Mouse (Mus musculus): ENCODE measurements around the gene Wiz. TPM values are rescaled to one million over a fixed set of nuclear protein-coding genes. Genes with fewer than 3 reads are reported as not detected.

The Wiz gene
- polyA plus RNA-seq, 2 experiments = 36.0 to 63.8 TPM

- peaks cover 10% of the 10 kb centered on the region for H3K4me1 ChIP-seq (ENCODE audit: control insufficient read depth, insufficient read depth, low read length)
- peak; percentile 42; the same call in 1 of the 2 replicates for TF ChIP-seq POLR2A (IDR thresholded peaks at IDR 0.05; ENCODE audit: borderline replicate concordance, extremely low read depth, insufficient read depth, insufficient read length)
- DNase-seq (ENCODE audit: low spot score) (peak; percentile 99), ATAC-seq (ENCODE audit: low FRiP score, low read depth) (peak; percentile 95)
- peak within 1 kb of the TSS; percentile 89 for H3K9ac ChIP-seq (ENCODE audit: low read depth, low read length, severe bottlenecking)
- H3K36me3 ChIP-seq (ENCODE audit: control insufficient read depth, insufficient read depth, low read length) = peaks cover 41% of the 10 kb centered on the region
- peak within 1 kb of the TSS; percentile 93 for H3K27ac ChIP-seq (replicated peaks; ENCODE audit: low read depth, low read length)
- peak within 1 kb of the TSS; percentile 95 for H3K4me3 ChIP-seq (replicated peaks; ENCODE audit: low read length)
- H3K4me2 ChIP-seq (replicated peaks; ENCODE audit: low read depth, low read length, severe bottlenecking) = peak within 1 kb of the TSS; percentile 80
- H3K27me3 ChIP-seq (ENCODE audit: control insufficient read depth, insufficient read depth, low read length) = no peaks in the 10 kb centered on the region
- H3K9me3 ChIP-seq (ENCODE audit: control insufficient read depth, low read length) = no peaks in the 10 kb centered on the region
- under 1% methylated on average over 82 of the region's 83 CpGs for WGBS
These were observed 68.4 kb downstream of the Wiz start, which contains the start of gene Akap8 for GRCm38 (mm10) chr17:32320597-32321389. Gene Akap8 (minus strand): TSS chr17:32321238.

- H3K27me3 ChIP-seq (ENCODE audit: control insufficient read depth, insufficient read depth, low read length) = no peaks in the 10 kb centered on the region
- H3K27ac ChIP-seq (replicated peaks; ENCODE audit: low read depth, low read length) = peak overlapping the region; percentile 93
- no peaks in the 10 kb centered on the region for H3K9me3 ChIP-seq (ENCODE audit: control insufficient read depth, low read length)
- ATAC-seq (ENCODE audit: low FRiP score, low read depth) (no peak), DNase-seq (ENCODE audit: low spot score) (no peak)
- 0% methylated on average over 7 of the region's 7 CpGs for WGBS
- peak overlapping the region; percentile 89 for H3K9ac ChIP-seq (ENCODE audit: low read depth, low read length, severe bottlenecking)
- peaks cover 48% of the 10 kb centered on the region for H3K36me3 ChIP-seq (ENCODE audit: control insufficient read depth, insufficient read depth, low read length)
- TF ChIP-seq POLR2A (IDR thresholded peaks at IDR 0.05; ENCODE audit: borderline replicate concordance, extremely low read depth, insufficient read depth, insufficient read length) = no peak
- peaks cover 10% of the 10 kb centered on the region for H3K4me1 ChIP-seq (ENCODE audit: control insufficient read depth, insufficient read depth, low read length)
- peak overlapping the region; percentile 95 for H3K4me3 ChIP-seq (replicated peaks; ENCODE audit: low read length)
- peak overlapping the region; percentile 78 for H3K4me2 ChIP-seq (replicated peaks; ENCODE audit: low read depth, low read length, severe bottlenecking)
These were observed 69.3 kb downstream of the Wiz start for GRCm38 (mm10) chr17:32319950-32320349.

- Histone ChIP-seq H3K36me3 (ENCODE audit: control insufficient read depth, insufficient read depth, low read length) (peaks cover 58% of the 10 kb centered on the region), H3K27ac (replicated peaks; ENCODE audit: low read depth, low read length) (no peak overlapping the region), H3K4me3 (replicated peaks; ENCODE audit: low read length) (no peak overlapping the region), H3K4me2 (replicated peaks; ENCODE audit: low read depth, low read length, severe bottlenecking) (no peak overlapping the region), H3K9me3 (ENCODE audit: control insufficient read depth, low read length) (no peaks in the 10 kb centered on the region), H3K9ac (ENCODE audit: low read depth, low read length, severe bottlenecking) (no peak overlapping the region), H3K27me3 (ENCODE audit: control insufficient read depth, insufficient read depth, low read length) (no peaks in the 10 kb centered on the region), H3K4me1 (ENCODE audit: control insufficient read depth, insufficient read depth, low read length) (peaks cover 10% of the 10 kb centered on the region)
- ATAC-seq (ENCODE audit: low FRiP score, low read depth) (no peak), DNase-seq (ENCODE audit: low spot score) (no peak)
- TF ChIP-seq POLR2A (IDR thresholded peaks at IDR 0.05; ENCODE audit: borderline replicate concordance, extremely low read depth, insufficient read depth, insufficient read length) = no peak
- WGBS = 83% methylated on average over 3 of the region's 3 CpGs
These were observed 71.5 kb downstream of the Wiz start for GRCm38 (mm10) chr17:32317708-32318107.

GRCm38 (mm10) chr17:32317032-32317431 lies 72.2 kb downstream of the Wiz start:
- H3K9me3 ChIP-seq (ENCODE audit: control insufficient read depth, low read length) = no peaks in the 10 kb centered on the region
- no peak overlapping the region for H3K4me2 ChIP-seq (replicated peaks; ENCODE audit: low read depth, low read length, severe bottlenecking)
- no peak for DNase-seq (ENCODE audit: low spot score)
- peaks cover 8% of the 10 kb centered on the region for H3K4me1 ChIP-seq (ENCODE audit: control insufficient read depth, insufficient read depth, low read length)
- 92% methylated on average over 8 of the region's 8 CpGs for WGBS
- no peaks in the 10 kb centered on the region for H3K27me3 ChIP-seq (ENCODE audit: control insufficient read depth, insufficient read depth, low read length)
- no peak overlapping the region for H3K27ac ChIP-seq (replicated peaks; ENCODE audit: low read depth, low read length)
- no peak overlapping the region for H3K4me3 ChIP-seq (replicated peaks; ENCODE audit: low read length)
- H3K9ac ChIP-seq (ENCODE audit: low read depth, low read length, severe bottlenecking) = no peak overlapping the region
- TF ChIP-seq POLR2A (IDR thresholded peaks at IDR 0.05; ENCODE audit: borderline replicate concordance, extremely low read depth, insufficient read depth, insufficient read length) = no peak
- peaks cover 64% of the 10 kb centered on the region for H3K36me3 ChIP-seq (ENCODE audit: control insufficient read depth, insufficient read depth, low read length)
- no peak for ATAC-seq (ENCODE audit: low FRiP score, low read depth)

- Histone ChIP-seq H3K27ac (replicated peaks; ENCODE audit: low read depth, low read length) (no peak overlapping the region), H3K9me3 (ENCODE audit: control insufficient read depth, low read length) (no peaks in the 10 kb centered on the region), H3K27me3 (ENCODE audit: control insufficient read depth, insufficient read depth, low read length) (no peaks in the 10 kb centered on the region), H3K36me3 (ENCODE audit: control insufficient read depth, insufficient read depth, low read length) (peaks cover 79% of the 10 kb centered on the region), H3K4me3 (replicated peaks; ENCODE audit: low read length) (no peak overlapping the region), H3K9ac (ENCODE audit: low read depth, low read length, severe bottlenecking) (no peak overlapping the region), H3K4me2 (replicated peaks; ENCODE audit: low read depth, low read length, severe bottlenecking) (no peak overlapping the region), H3K4me1 (ENCODE audit: control insufficient read depth, insufficient read depth, low read length) (peaks cover 5% of the 10 kb centered on the region)
- no peak for ATAC-seq (ENCODE audit: low FRiP score, low read depth)
- no peak for DNase-seq (ENCODE audit: low spot score)
- 95% methylated on average over 5 of the region's 5 CpGs for WGBS
- TF ChIP-seq POLR2A (IDR thresholded peaks at IDR 0.05; ENCODE audit: borderline replicate concordance, extremely low read depth, insufficient read depth, insufficient read length) = no peak
These were observed 73.7 kb downstream of the Wiz start for GRCm38 (mm10) chr17:32315560-32315959.

Measured in limb, embryonic 14.5 days (tissue).